Mouse (Mus musculus) embryo, embryonic 11.5 days (tissue): ENCODE data around the gene Dusp10.

Source experiments
- DNase-seq: peaks from one replicate; pipeline ENCODE4 v3.0.0-alpha.2; 2012; ENCODE audit warnings: low read depth, low spot score

The Dusp10 gene

GRCm38 (mm10) chr1:184013106-184013505 is at the start of gene Dusp10:
Dusp10 (plus strand) TSS chr1:184013302.
- DNase-seq, result no peak

- no peak for DNase-seq
These were observed 47.8 kb upstream of the Dusp10 start for GRCm38 (mm10) chr1:183965341-183965740.

GRCm38 (mm10) chr1:183969265-183969664 is 43.8 kb upstream of the Dusp10 start:
- DNase-seq, result no peak

- no peak for DNase-seq
These were observed 33.3 kb upstream of the Dusp10 start for GRCm38 (mm10) chr1:183979814-183980243.

- DNase-seq, result no peak
These were observed 31.0 kb upstream of the Dusp10 start for GRCm38 (mm10) chr1:183982108-183982507.

- DNase-seq, result no peak
These were observed 25.3 kb upstream of the Dusp10 start for GRCm38 (mm10) chr1:183987711-183988245.

GRCm38 (mm10) chr1:183991921-183992320 is 21.2 kb upstream of the Dusp10 start:
- DNase-seq, result no peak

- no peak for DNase-seq
These were observed 15.9 kb upstream of the Dusp10 start for GRCm38 (mm10) chr1:183997207-183997606.

GRCm38 (mm10) chr1:184002470-184002869 is 10.6 kb upstream of the Dusp10 start:
- no peak for DNase-seq

- DNase-seq, result peak; percentile 14
These were observed 8.8 kb upstream of the Dusp10 start for GRCm38 (mm10) chr1:184004311-184004710.

GRCm38 (mm10) chr1:184005315-184006058 is 7.6 kb upstream of the Dusp10 start:
- DNase-seq, result no peak

- DNase-seq, result no peak
These were observed 7.0 kb upstream of the Dusp10 start for GRCm38 (mm10) chr1:184006086-184006485.

GRCm38 (mm10) chr1:184011311-184011710 is 1.8 kb upstream of the Dusp10 start:
- no peak for DNase-seq

GRCm38 (mm10) chr1:184014091-184014490 is 989 bp downstream of the Dusp10 start:
- no peak for DNase-seq

GRCm38 (mm10) chr1:184015995-184016730 is 3.1 kb downstream of the Dusp10 start:
- DNase-seq, result no peak

- DNase-seq, result no peak
These were observed 4.5 kb downstream of the Dusp10 start for GRCm38 (mm10) chr1:184017606-184018005.

- DNase-seq, result no peak
These were observed 6.1 kb downstream of the Dusp10 start for GRCm38 (mm10) chr1:184019042-184019721.

- DNase-seq, result no peak
These were observed 6.6 kb downstream of the Dusp10 start for GRCm38 (mm10) chr1:184019722-184020107.

- DNase-seq, result no peak
These were observed 10.9 kb downstream of the Dusp10 start for GRCm38 (mm10) chr1:184023971-184024370.

- no peak for DNase-seq
These were observed 11.5 kb downstream of the Dusp10 start for GRCm38 (mm10) chr1:184024631-184025030.

- no peak for DNase-seq
These were observed 12.0 kb downstream of the Dusp10 start for GRCm38 (mm10) chr1:184025079-184025478.

- DNase-seq, result no peak
These were observed 13.9 kb downstream of the Dusp10 start for GRCm38 (mm10) chr1:184027039-184027438.
